Mouse (Mus musculus): Measurements from ENCODE around the gene Ap2a2.
"Not testable (repeated sequence)": the region's sequence is repeated elsewhere in the genome, so short reads cannot be mapped to it uniquely, and the experiment has no call there.

Gene Ap2a2

DNA sequence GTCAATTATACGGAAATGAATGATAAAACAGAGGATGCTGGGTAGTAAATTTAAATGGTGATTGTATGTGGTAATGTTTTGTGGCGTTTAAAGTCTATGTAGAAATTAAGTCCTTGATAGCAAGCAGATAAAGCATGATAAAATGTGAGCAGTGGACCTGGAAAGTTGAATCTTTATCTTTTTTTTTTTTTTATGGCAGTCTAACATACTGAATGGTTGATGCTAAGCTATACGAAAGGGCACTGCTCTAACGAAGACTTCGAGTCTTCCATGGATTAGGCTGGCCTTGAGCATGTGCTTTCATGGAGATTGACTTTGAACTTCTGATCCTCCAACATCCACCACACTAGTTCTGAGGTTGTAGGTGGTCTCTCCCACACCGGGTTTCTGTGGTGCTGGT lies 31.1 kb downstream of the Ap2a2 start:
- DNase-seq (ENCODE audit: low read depth, low spot score): no peak

DNA sequence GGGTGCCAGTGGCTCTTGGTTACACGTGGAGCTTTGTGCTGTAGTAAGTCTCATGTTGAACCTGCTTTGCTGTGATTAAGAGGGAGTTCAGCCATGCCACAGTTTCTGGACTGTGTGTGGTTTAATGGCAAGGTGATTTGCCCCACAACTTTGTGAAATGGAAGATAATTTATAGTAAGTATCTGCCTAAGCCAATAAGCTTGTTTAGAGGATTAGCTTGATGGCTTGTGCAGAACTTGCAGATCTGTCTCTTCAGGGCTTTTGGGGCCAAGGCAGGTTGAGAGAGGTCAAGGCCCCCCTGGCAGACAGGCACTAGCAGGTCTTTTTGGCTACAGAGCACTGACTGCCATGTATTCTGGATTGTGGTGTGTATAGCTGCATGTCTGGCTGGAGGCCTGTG lies 35.0 kb downstream of the Ap2a2 start:
- no peak for DNase-seq (ENCODE audit: low read depth, low spot score)

- no peak for DNase-seq (ENCODE audit: low read depth, low spot score)
Observed at GRCm38 (mm10) chr7:141597563-141597962, 35.6 kb downstream of the Ap2a2 start.

DNA sequence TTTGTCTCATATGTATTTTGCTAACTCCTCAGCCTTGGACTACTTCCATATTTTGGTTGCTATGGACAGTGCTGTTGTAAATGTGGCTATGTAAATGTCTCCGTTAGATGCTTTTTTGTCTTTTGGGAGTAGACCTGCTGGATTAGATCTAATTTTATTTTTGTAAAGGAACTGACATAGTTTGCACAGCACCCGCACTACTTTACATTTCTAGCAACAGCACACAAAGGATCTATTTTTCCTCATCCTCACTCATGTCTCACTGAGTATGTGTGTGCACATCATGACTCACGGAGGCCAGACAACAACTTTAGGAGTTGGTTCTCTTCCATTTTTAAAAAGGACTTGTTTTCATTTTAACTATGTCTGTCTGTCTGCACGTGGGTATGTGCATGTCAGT lies 45.7 kb downstream of the Ap2a2 start:
- DNase-seq (ENCODE audit: low read depth, low spot score): no peak

DNA sequence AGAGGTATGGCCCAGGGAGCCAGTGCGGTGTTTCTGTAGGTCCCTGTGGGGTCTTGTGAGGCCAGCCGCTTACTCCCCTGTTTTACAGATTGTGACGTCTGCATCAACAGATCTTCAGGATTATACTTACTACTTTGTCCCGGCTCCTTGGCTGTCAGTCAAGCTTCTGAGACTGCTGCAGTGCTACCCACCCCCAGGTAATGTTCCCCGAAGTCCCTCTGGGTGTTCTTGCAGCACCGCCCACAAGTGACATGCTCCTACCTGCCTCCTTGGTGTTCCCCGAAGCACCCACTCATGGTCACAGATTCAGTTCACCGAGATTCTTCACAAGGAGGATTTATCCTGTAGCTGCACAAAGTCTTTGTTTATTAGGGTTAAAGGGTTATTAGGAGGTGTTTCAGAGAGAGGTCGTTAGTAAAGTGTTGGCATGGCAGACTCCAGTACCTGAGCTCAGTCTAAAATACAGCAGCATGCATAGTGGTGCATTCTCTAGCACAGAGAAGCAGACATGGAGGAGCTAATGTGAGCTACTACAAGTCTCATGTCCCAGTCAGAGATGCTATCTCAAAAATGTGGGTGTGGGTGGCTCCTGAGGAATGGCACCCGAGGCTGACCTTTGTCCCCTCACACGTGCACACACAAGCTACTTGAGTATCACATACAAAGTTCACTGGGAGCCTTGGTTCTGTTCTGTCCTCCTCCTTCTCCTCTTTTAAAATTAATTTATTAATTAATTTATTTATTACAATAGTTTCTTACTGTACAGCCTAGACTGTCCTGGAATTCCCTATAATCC lies 47.9 kb downstream of the Ap2a2 start:
- DNase-seq (ENCODE audit: low read depth, low spot score): no peak

- DNase-seq (ENCODE audit: low read depth, low spot score): no peak
Observed at GRCm38 (mm10) chr7:141611711-141612370, 49.9 kb downstream of the Ap2a2 start.

DNA sequence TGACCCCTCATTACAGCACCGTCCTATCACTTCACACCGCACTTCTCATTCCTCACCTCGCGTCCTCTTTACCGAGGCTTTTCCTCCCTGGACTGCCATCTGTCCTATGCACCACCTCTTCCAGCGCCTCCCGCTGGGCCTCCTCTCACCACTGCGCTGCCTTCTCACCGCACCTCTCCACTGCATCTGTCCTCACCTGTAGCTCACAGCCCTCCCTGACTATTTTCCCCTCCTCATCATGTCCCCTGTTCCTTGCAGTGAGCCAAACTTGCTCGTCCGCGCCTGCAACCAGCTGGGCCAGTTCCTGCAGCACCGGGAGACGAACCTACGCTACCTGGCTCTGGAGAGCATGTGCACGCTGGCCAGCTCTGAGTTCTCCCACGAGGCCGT lies 50.4 kb downstream of the Ap2a2 start:
- DNase-seq (ENCODE audit: low read depth, low spot score): no peak

DNA sequence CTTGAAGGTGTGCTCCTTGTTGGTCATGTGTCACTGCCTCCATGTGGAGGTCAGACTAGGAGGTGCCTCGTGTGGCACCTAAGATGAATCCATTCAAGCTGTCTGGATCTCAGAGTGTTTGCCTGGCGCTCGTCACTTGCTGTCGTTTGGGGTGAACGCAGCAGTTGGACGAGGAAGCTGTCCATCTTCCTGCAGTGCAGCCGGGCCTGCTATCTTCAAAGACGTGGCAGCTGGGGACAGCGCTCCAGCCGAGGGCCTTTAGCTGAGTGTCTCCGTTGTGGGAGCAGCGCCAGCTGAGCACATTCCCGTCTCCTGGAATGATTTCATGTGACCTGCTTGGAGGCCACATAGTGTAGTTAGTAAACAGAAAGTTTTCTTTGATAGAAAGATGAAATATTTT lies 50.8 kb downstream of the Ap2a2 start:
- no peak for DNase-seq (ENCODE audit: low read depth, low spot score)

DNA sequence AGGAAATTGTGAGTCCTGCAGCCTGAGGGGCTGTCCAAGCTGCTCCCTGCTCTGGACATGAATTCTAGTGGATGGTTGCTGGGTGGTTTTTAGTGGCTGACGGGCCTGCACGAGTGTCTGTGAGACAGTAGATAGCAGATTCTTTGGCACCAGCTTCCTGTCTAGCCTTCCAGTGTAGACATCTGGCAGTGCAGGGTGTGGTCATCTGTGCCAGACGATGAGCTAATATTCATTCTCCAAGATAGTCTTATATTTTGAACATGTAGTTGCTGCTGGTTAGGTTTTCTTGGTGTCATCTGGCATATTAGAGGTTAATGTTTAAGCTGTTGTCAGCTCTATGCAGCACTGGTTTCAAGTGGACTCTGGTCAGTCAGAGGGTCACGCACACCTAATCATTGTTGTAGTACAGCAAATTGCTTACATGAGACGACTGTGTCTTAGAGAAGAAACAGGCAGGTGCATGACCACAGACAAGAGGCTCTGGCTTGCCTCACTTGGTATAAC lies 52.4 kb downstream of the Ap2a2 start:
- no peak for DNase-seq (ENCODE audit: low read depth, low spot score)

- no peak for DNase-seq (ENCODE audit: low read depth, low spot score)
Observed at GRCm38 (mm10) chr7:141624214-141624613, 62.2 kb downstream of the Ap2a2 start.

- DNase-seq (ENCODE audit: low read depth, low spot score): no peak
Observed at GRCm38 (mm10) chr7:141625120-141625810, 63.3 kb downstream of the Ap2a2 start.

- DNase-seq (ENCODE audit: low read depth, low spot score): no peak
Observed at GRCm38 (mm10) chr7:141628018-141628417, 66.0 kb downstream of the Ap2a2 start.

DNA sequence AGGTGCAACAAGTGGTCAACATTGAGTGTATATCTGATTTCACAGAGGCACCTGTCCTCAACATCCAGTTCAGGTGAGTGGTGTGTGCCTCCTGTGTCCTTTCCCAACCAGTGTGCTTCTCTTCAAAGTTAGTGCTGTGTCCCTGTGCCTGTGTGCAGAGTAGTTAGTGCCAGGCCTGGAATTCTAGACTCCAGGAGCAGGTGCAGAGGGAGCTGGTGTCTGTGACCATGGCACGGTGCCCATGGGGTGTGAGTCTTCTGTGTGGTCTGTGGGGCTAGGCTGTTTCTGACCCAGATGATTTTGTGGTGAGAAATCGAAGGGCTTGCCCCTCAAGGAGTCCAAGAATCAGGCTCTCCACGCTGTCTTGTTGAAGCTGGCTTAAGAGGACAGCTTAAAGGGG lies 67.3 kb downstream of the Ap2a2 start:
- no peak for DNase-seq (ENCODE audit: low read depth, low spot score)

DNA sequence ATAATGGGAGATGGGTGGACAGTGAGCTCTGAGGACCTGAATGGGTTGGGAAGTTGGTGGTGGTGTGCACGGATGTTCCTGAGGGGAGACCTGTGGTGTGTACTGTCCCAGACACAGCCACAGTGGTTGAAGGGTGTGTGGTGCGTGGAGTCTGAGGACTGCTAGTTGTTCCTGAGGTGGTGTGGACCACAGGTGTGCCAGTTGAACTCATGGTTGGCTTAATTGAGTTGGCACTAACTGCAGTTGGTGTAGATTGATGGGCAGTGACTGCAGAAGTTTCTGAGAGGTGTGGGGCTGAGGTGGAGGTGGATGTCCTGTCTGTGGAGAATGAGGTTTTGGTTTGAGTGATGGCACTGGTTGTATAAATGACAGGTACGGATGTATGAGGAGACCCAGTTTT lies 76.1 kb downstream of the Ap2a2 start:
- DNase-seq (ENCODE audit: low read depth, low spot score): not testable (repeated sequence)

GRCm38 (mm10) chr7:141638513-141639334 lies 76.8 kb downstream of the Ap2a2 start:
- not testable (repeated sequence) for DNase-seq (ENCODE audit: low read depth, low spot score)

DNA sequence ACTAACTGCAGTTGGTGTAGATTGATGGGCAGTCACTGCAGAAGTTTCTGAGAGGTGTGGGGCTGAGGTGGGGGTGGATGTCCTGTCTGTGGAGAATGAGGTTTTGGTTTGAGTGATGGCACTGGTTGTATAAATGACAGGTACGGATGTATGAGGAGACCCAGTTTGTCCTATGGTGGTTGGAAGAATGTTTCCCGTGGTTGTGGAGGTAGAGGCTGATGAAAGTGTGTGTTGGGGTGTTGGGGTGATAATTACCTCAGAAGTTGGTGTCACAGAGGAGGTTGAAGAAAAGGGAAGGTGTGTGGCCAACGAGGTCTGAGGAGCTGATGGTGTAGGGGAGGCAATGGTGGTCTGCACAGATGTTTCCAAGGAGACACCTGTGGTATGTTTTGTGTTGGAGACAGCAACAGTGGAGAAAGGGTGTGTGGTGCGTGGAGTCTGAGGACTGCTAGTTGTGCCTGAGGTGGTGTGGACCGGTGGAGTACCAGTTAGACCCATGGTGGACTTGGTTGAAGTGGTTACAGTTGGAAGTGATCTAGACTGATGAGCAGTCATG lies 77.4 kb downstream of the Ap2a2 start:
- not testable (repeated sequence) for DNase-seq (ENCODE audit: low read depth, low spot score)

DNA sequence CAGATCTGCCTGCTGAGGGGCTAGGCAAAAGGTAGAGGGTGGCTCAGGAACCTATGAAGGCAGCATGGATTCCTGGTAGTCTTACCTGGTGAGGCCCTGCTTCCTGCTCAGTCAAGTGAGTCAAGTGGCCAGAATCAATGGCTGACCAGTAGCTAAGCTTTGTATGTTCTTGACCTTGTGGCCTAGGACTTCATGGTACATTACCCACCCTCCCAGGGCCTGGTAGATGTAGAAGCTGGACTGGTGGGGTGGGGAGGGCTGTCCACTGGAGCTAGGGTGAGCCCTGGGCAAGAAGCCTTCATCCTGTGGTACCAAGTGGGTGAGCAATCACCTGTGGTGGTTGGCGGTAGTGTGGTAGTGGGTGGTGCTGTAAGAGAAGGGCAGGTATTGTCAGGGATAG lies 80.4 kb downstream of the Ap2a2 start:
- no peak for DNase-seq (ENCODE audit: low read depth, low spot score)

GRCm38 (mm10) chr7:141643160-141643559 lies 81.2 kb downstream of the Ap2a2 start:
- DNase-seq (ENCODE audit: low read depth, low spot score): no peak

DNA sequence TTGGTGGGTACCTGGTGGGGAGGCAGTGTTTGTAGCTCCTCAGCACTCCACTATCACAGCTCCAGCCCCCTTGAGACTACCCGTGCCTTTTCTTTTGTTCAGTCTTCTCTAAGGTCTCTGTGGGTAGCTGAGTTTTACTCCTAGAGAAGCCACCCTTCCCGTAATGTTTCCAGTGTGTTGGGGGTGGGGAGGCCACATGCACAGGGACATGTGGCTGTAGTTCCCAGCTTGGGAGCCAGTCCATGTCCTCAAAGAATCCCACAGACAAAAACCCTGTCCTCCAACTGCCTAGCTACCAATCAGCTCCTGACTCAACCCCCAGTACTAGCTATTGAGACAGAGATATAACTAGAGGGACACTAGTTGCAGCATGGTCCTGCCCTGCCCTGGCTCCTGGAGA lies 85.1 kb downstream of the Ap2a2 start:
- no peak for DNase-seq (ENCODE audit: low read depth, low spot score)

GRCm38 (mm10) chr7:141647815-141648214 lies 85.8 kb downstream of the Ap2a2 start:
- DNase-seq (ENCODE audit: low read depth, low spot score): no peak

GRCm38 (mm10) chr7:141652191-141652590 lies 90.2 kb downstream of the Ap2a2 start:
- DNase-seq (ENCODE audit: low read depth, low spot score): no peak
